Mouse (Mus musculus): ENCODE results near the gene Ap4s1. TPM values are rescaled to one million over a fixed set of nuclear protein-coding genes. Genes with fewer than 3 reads are reported as not detected.

Ap4s1 gene
- polyA plus RNA-seq, 1 experiment from 2014 or later = 43.3 TPM

GRCm38 (mm10) chr12:51741690-51742089 is 50.9 kb downstream of the Ap4s1 start:
- Histone ChIP-seq H3K4me3 (no peak overlapping the region), H3K27me3 (no peaks in the 10 kb centered on the region), H3K4me2 (replicated peaks) (no peak overlapping the region), H3K36me3 (peaks cover 41% of the 10 kb centered on the region), H3K27ac (replicated peaks) (no peak overlapping the region), H3K9me3 (no peaks in the 10 kb centered on the region), H3K9ac (replicated peaks) (no peak overlapping the region), H3K4me1 (no peaks in the 10 kb centered on the region)
- 0 out of 2 replicates have a peak, but pooled peaks have one; percentile 26 for ATAC-seq (replicated peaks)
- 86% methylated on average over 6 of the region's 6 CpGs for WGBS

GRCm38 (mm10) chr12:51744957-51745356 is 54.1 kb downstream of the Ap4s1 start:
- H3K9ac ChIP-seq (replicated peaks) = no peak overlapping the region
- 63% methylated on average over 6 of the region's 6 CpGs for WGBS
- peaks cover 66% of the 10 kb centered on the region for H3K36me3 ChIP-seq
- H3K9me3 ChIP-seq = no peaks in the 10 kb centered on the region
- H3K4me2 ChIP-seq (replicated peaks) = no peak overlapping the region
- H3K4me3 ChIP-seq = no peak overlapping the region
- ATAC-seq (replicated peaks) = no peak
- H3K27ac ChIP-seq (replicated peaks) = no peak overlapping the region
- no peaks in the 10 kb centered on the region for H3K4me1 ChIP-seq
- no peaks in the 10 kb centered on the region for H3K27me3 ChIP-seq

- Histone ChIP-seq H3K36me3 (peaks cover 84% of the 10 kb centered on the region), H3K4me2 (replicated peaks) (no peak overlapping the region), H3K4me3 (no peak overlapping the region), H3K9me3 (no peaks in the 10 kb centered on the region), H3K4me1 (no peaks in the 10 kb centered on the region), H3K9ac (replicated peaks) (no peak overlapping the region), H3K27me3 (no peaks in the 10 kb centered on the region), H3K27ac (replicated peaks) (no peak overlapping the region)
- WGBS = 86% methylated on average over 2 of the region's 2 CpGs
- ATAC-seq (replicated peaks) = no peak
These were observed 56.5 kb downstream of the Ap4s1 start for GRCm38 (mm10) chr12:51747348-51747747.

DNA sequence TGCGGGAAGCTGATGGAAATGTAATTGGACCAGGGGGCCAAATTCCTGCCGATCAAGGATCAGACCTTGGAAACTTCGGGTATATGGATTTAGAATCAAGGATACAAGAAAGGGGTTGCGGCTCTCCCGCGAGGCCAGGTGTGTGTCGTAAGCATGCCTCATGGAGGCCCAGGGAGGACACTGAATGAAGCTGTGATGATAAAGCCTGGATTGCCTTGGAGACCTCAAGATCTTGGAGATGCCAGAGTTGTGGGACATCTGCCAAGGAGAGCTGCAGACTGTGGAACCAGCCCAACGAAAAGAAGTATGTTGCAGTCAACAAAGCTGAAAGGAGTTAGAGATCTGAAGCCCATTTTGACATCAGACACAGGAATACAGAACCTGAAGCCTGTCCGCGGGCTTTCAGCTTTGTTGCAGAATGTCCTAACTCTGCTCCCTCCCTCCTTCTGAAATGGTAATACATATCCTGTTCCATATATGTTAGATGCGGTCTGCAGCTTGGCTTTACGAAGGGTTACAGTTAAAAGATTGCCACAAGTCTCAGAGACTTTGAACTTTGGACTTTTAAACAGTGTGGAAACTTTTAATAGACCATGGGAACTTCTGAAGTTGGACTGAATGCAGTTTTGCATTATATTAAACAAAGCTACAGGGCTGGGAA is 65.2 kb downstream of the Ap4s1 start:
- H3K36me3 ChIP-seq = peaks cover 77% of the 10 kb centered on the region
- H3K4me2 ChIP-seq (replicated peaks) = no peak overlapping the region
- H3K4me3 ChIP-seq = no peak overlapping the region
- no peak overlapping the region for H3K27ac ChIP-seq (replicated peaks)
- H3K27me3 ChIP-seq = no peaks in the 10 kb centered on the region
- H3K9me3 ChIP-seq = no peaks in the 10 kb centered on the region
- H3K4me1 ChIP-seq = no peaks in the 10 kb centered on the region
- no peak for ATAC-seq (replicated peaks)
- whole genome bisulfite sequencing = 96% methylated on average over 12 of the region's 12 CpGs
- no peak overlapping the region for H3K9ac ChIP-seq (replicated peaks)

- no peaks in the 10 kb centered on the region for H3K4me1 ChIP-seq
- ATAC-seq (replicated peaks) = no peak
- H3K27ac ChIP-seq (replicated peaks) = no peak overlapping the region
- no peaks in the 10 kb centered on the region for H3K9me3 ChIP-seq
- H3K36me3 ChIP-seq = peaks cover 75% of the 10 kb centered on the region
- H3K4me2 ChIP-seq (replicated peaks) = no peak overlapping the region
- H3K4me3 ChIP-seq = no peak overlapping the region
- no peak overlapping the region for H3K9ac ChIP-seq (replicated peaks)
- H3K27me3 ChIP-seq = no peaks in the 10 kb centered on the region
These were observed 65.7 kb downstream of the Ap4s1 start for GRCm38 (mm10) chr12:51756599-51756961.

- Histone ChIP-seq H3K36me3 (peaks cover 78% of the 10 kb centered on the region), H3K27me3 (no peaks in the 10 kb centered on the region), H3K9me3 (no peaks in the 10 kb centered on the region), H3K4me3 (no peak overlapping the region), H3K4me1 (no peaks in the 10 kb centered on the region), H3K27ac (replicated peaks) (no peak overlapping the region), H3K9ac (replicated peaks) (no peak overlapping the region), H3K4me2 (replicated peaks) (no peak overlapping the region)
- WGBS = 93% methylated on average over 3 of the region's 3 CpGs
- no peak for ATAC-seq (replicated peaks)
These were observed 68.5 kb downstream of the Ap4s1 start for GRCm38 (mm10) chr12:51759374-51759773.

DNA sequence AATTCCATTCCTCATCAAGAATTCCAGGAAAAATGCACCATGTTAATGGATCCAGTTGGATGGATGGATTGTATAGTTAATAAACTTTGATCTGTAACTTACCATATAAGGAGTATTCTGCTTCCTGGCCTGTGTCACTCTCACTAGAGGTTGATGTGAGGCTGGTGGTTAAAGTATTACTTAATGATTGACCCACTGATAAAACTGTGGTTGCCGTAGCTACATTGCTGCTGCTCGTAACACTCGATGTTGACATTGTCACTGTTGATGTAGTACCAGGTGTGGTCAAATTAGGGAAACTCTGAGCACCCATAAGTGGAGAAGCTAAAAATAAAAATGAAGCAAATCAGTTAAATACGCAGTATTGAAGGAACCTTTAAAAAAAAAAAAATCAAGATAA is 76.6 kb downstream of the Ap4s1 start:
- ATAC-seq (replicated peaks) = no peak
- H3K4me2 ChIP-seq (replicated peaks) = no peak overlapping the region
- no peaks in the 10 kb centered on the region for H3K9me3 ChIP-seq
- 91% methylated on average over 4 of the region's 4 CpGs for WGBS
- H3K9ac ChIP-seq (replicated peaks) = no peak overlapping the region
- H3K4me1 ChIP-seq = no peaks in the 10 kb centered on the region
- no peak overlapping the region for H3K27ac ChIP-seq (replicated peaks)
- peaks cover 61% of the 10 kb centered on the region for H3K36me3 ChIP-seq
- no peak overlapping the region for H3K4me3 ChIP-seq
- H3K27me3 ChIP-seq = no peaks in the 10 kb centered on the region

GRCm38 (mm10) chr12:51768702-51769101 is 77.9 kb downstream of the Ap4s1 start:
- no peak overlapping the region for H3K4me2 ChIP-seq (replicated peaks)
- H3K27ac ChIP-seq (replicated peaks) = no peak overlapping the region
- no peak overlapping the region for H3K4me3 ChIP-seq
- no peak overlapping the region for H3K9ac ChIP-seq (replicated peaks)
- no peak for ATAC-seq (replicated peaks)
- H3K4me1 ChIP-seq = no peaks in the 10 kb centered on the region
- H3K27me3 ChIP-seq = no peaks in the 10 kb centered on the region
- 93% methylated on average over 15 of the region's 15 CpGs for WGBS
- H3K36me3 ChIP-seq = peaks cover 57% of the 10 kb centered on the region
- no peaks in the 10 kb centered on the region for H3K9me3 ChIP-seq

GRCm38 (mm10) chr12:51784842-51785241 is 94.0 kb downstream of the Ap4s1 start:
- 91% methylated on average over 7 of the region's 7 CpGs for WGBS
- Histone ChIP-seq H3K9me3 (no peaks in the 10 kb centered on the region), H3K4me1 (no peaks in the 10 kb centered on the region), H3K27me3 (no peaks in the 10 kb centered on the region), H3K4me2 (replicated peaks) (no peak overlapping the region), H3K4me3 (no peak overlapping the region), H3K9ac (replicated peaks) (no peak overlapping the region), H3K27ac (replicated peaks) (no peak overlapping the region), H3K36me3 (peaks cover 75% of the 10 kb centered on the region)
- no peak for ATAC-seq (replicated peaks)

Other genes with a start within 250 kb of the Ap4s1 start
- 5.8 and 8.3 TPM in 2 replicates for gene Coch, start 97.7 kb upstream of the Ap4s1 start, polyA plus RNA-seq (2015; fragmentation: Nextera tagmentation; extraction: Ambion mirVana)
- 41.3 and 44.3 TPM in 2 replicates for gene Strn3, start 864 bp downstream of the Ap4s1 start, polyA plus RNA-seq (2015; fragmentation: Nextera tagmentation; extraction: Ambion mirVana)
- gene Hectd1, start 138.5 kb downstream of the Ap4s1 start, polyA plus RNA-seq (2015; fragmentation: Nextera tagmentation; extraction: Ambion mirVana) = 38.8 and 42.7 TPM in 2 replicates

All from forebrain, embryonic 15.5 days (tissue).